Mouse (Mus musculus) forebrain, embryonic 12.5 days (tissue): ENCODE measurements around the gene Cox10. TPM values are rescaled to one million over a fixed set of nuclear protein-coding genes. Genes with fewer than 3 reads are reported as not detected.

ENCODE experiments used
- ATAC-seq: fragments of 200-750 bp; cut with Nextera tagmentation; 2 replicates; pipeline ENCODE4 v1.8.0; 2017; ENCODE audit warnings: moderate TSS enrichment; ENCODE audit not compliant: low FRiP score
- H3K27ac ChIP-seq: fragments of 300-500 bp; sonication (generic); 2 replicates; pipeline ENCODE4 v1.5.1; 2016; ENCODE audit warnings: mild to moderate bottlenecking
- H3K27me3 ChIP-seq: fragments of 300-500 bp; sonication (generic); 2 replicates; pipeline ENCODE4 v1.6.1; 2016; ENCODE audit warnings: mild to moderate bottlenecking
- H3K36me3 ChIP-seq: fragments of 300-500 bp; sonication (generic); replicated peaks from 2 replicates; pipeline ENCODE4 v1.6.1; 2016; ENCODE audit warnings: mild to moderate bottlenecking
- H3K4me1 ChIP-seq: fragments of 300-500 bp; sonication (generic); 2 replicates; pipeline ENCODE4 v1.6.1; 2016
- H3K4me2 ChIP-seq: fragments of 300-500 bp; sonication (generic); 2 replicates; pipeline ENCODE4 v1.6.1; 2016; ENCODE audit warnings: mild to moderate bottlenecking, moderate library complexity
- H3K4me3 ChIP-seq: fragments of 300-500 bp; sonication (generic); replicated peaks from 2 replicates; pipeline ENCODE4 v1.5.1; 2016; ENCODE audit warnings: mild to moderate bottlenecking
- H3K9ac ChIP-seq: fragments of 300-500 bp; sonication (generic); 2 replicates; pipeline ENCODE4 v1.6.1; 2016; ENCODE audit warnings: mild to moderate bottlenecking
- H3K9me3 ChIP-seq: fragments of 300-500 bp; sonication (generic); 2 replicates; pipeline ENCODE4 v1.6.1; 2016
- WGBS: fragments of 180-500 bp; shearing (Covaris S2); methylation state at CpG from one replicate; pipeline ENCODE4 v1.1.7; 2016; 5-methylcytosine and 5-hydroxymethylcytosine counted together
- polyA plus RNA-seq: library from polyadenylated mRNA; unstranded; fragments of >200 nt; fragmentation: Nextera tagmentation; extraction: Ambion mirVana; gene quantifications from 2 replicates; pipeline ENCODE4 v1.2.1, GENCODE M21; 2016

Cox10 gene
- polyA plus RNA-seq, 1 experiment from 2014 or later: 21.9 TPM

- no peak overlapping the region for H3K27ac ChIP-seq
- WGBS: 19% methylated on average over 7 of the region's 7 CpGs
- H3K36me3 ChIP-seq: no peaks in the 10 kb centered on the region
- no peak overlapping the region for H3K4me3 ChIP-seq
- no peaks in the 10 kb centered on the region for H3K9me3 ChIP-seq
- peaks cover 4% of the 10 kb centered on the region for H3K4me1 ChIP-seq
- ATAC-seq: no peak
- no peak overlapping the region for H3K9ac ChIP-seq
- H3K4me2 ChIP-seq: no peak overlapping the region
- peaks cover 35% of the 10 kb centered on the region for H3K27me3 ChIP-seq
Observed at GRCm38 (mm10) chr11:64041281-64041680, 38.0 kb downstream of the Cox10 start.

- H3K9ac ChIP-seq: no peak overlapping the region
- peaks cover 4% of the 10 kb centered on the region for H3K4me1 ChIP-seq
- no peak for ATAC-seq
- no peak overlapping the region for H3K4me3 ChIP-seq
- H3K27me3 ChIP-seq: peaks cover 23% of the 10 kb centered on the region
- no peaks in the 10 kb centered on the region for H3K9me3 ChIP-seq
- no peak overlapping the region for H3K4me2 ChIP-seq
- H3K27ac ChIP-seq: no peak overlapping the region
- no peaks in the 10 kb centered on the region for H3K36me3 ChIP-seq
- WGBS: 36% methylated on average over 1 of the region's 1 CpGs
Observed at GRCm38 (mm10) chr11:64039600-64039999, 39.7 kb downstream of the Cox10 start.

- Histone ChIP-seq H3K4me1 (peaks cover 4% of the 10 kb centered on the region), H3K4me2 (no peak overlapping the region), H3K9ac (no peak overlapping the region), H3K27ac (no peak overlapping the region), H3K4me3 (no peak overlapping the region), H3K27me3 (peaks cover 20% of the 10 kb centered on the region), H3K9me3 (no peaks in the 10 kb centered on the region), H3K36me3 (no peaks in the 10 kb centered on the region)
- no peak for ATAC-seq
- WGBS: 76% methylated on average over 15 of the region's 15 CpGs
Observed at GRCm38 (mm10) chr11:64037471-64038125, 41.7 kb downstream of the Cox10 start.

- no peak overlapping the region for H3K4me3 ChIP-seq
- H3K27ac ChIP-seq: no peak overlapping the region
- H3K9me3 ChIP-seq: no peaks in the 10 kb centered on the region
- no peak for ATAC-seq
- H3K9ac ChIP-seq: no peak overlapping the region
- 88% methylated on average over 7 of the region's 7 CpGs for WGBS
- H3K36me3 ChIP-seq: no peaks in the 10 kb centered on the region
- no peak overlapping the region for H3K4me2 ChIP-seq
- H3K4me1 ChIP-seq: peaks cover under 1% of the 10 kb centered on the region
- peaks cover 20% of the 10 kb centered on the region for H3K27me3 ChIP-seq
Observed at GRCm38 (mm10) chr11:64036306-64036705, 43.0 kb downstream of the Cox10 start.

- ATAC-seq: no peak
- Histone ChIP-seq H3K4me3 (no peak overlapping the region), H3K4me2 (no peak overlapping the region), H3K4me1 (no peaks in the 10 kb centered on the region; the same call in 1 of the 2 replicates), H3K9me3 (no peaks in the 10 kb centered on the region), H3K36me3 (no peaks in the 10 kb centered on the region), H3K9ac (no peak overlapping the region), H3K27me3 (peaks cover 20% of the 10 kb centered on the region), H3K27ac (no peak overlapping the region)
- WGBS: 95% methylated on average over 4 of the region's 4 CpGs
Observed at GRCm38 (mm10) chr11:64035709-64036108, 43.6 kb downstream of the Cox10 start.

- Histone ChIP-seq H3K9ac (no peak overlapping the region), H3K4me1 (no peaks in the 10 kb centered on the region; the same call in 1 of the 2 replicates), H3K27ac (no peak overlapping the region), H3K4me2 (no peak overlapping the region), H3K27me3 (peaks cover 20% of the 10 kb centered on the region), H3K4me3 (no peak overlapping the region), H3K36me3 (no peaks in the 10 kb centered on the region), H3K9me3 (no peaks in the 10 kb centered on the region)
- no peak for ATAC-seq
- WGBS: 84% methylated on average over 5 of the region's 5 CpGs
Observed at GRCm38 (mm10) chr11:64034686-64035085, 44.6 kb downstream of the Cox10 start.

- Histone ChIP-seq H3K9ac (no peak overlapping the region), H3K27ac (no peak overlapping the region), H3K4me1 (peaks cover 22% of the 10 kb centered on the region), H3K36me3 (no peaks in the 10 kb centered on the region), H3K4me2 (no peak overlapping the region), H3K27me3 (no peaks in the 10 kb centered on the region), H3K4me3 (no peak overlapping the region), H3K9me3 (no peaks in the 10 kb centered on the region)
- 85% methylated on average over 8 of the region's 8 CpGs for WGBS
- ATAC-seq: no peak
Observed at GRCm38 (mm10) chr11:64027423-64027822, 51.8 kb downstream of the Cox10 start.

GRCm38 (mm10) chr11:64025843-64026242 is 53.4 kb downstream of the Cox10 start:
- Histone ChIP-seq H3K36me3 (no peaks in the 10 kb centered on the region), H3K27ac (no peak overlapping the region), H3K27me3 (no peaks in the 10 kb centered on the region), H3K9me3 (no peaks in the 10 kb centered on the region), H3K4me2 (no peak overlapping the region), H3K4me1 (peaks cover 28% of the 10 kb centered on the region), H3K4me3 (no peak overlapping the region), H3K9ac (no peak overlapping the region)
- whole genome bisulfite sequencing: 80% methylated on average over 4 of the region's 4 CpGs
- ATAC-seq: no peak

- H3K9ac ChIP-seq: no peak overlapping the region
- no peaks in the 10 kb centered on the region for H3K27me3 ChIP-seq
- H3K4me3 ChIP-seq: no peak overlapping the region
- peaks cover 28% of the 10 kb centered on the region for H3K4me1 ChIP-seq
- 71% methylated on average over 7 of the region's 7 CpGs for WGBS
- H3K9me3 ChIP-seq: no peaks in the 10 kb centered on the region
- H3K4me2 ChIP-seq: no peak overlapping the region
- no peak for ATAC-seq
- no peak overlapping the region for H3K27ac ChIP-seq
- no peaks in the 10 kb centered on the region for H3K36me3 ChIP-seq
Observed at GRCm38 (mm10) chr11:64024575-64024974, 54.7 kb downstream of the Cox10 start.

- Histone ChIP-seq H3K4me2 (no peak overlapping the region), H3K4me3 (no peak overlapping the region), H3K27me3 (no peaks in the 10 kb centered on the region), H3K36me3 (no peaks in the 10 kb centered on the region), H3K9me3 (no peaks in the 10 kb centered on the region), H3K4me1 (peaks cover 30% of the 10 kb centered on the region), H3K9ac (no peak overlapping the region), H3K27ac (no peak overlapping the region; the same call in 1 of the 2 replicates)
- ATAC-seq: no peak
- 55% methylated on average over 15 of the region's 15 CpGs for WGBS
Observed at GRCm38 (mm10) chr11:64023380-64023981, 55.8 kb downstream of the Cox10 start.

- Histone ChIP-seq H3K9me3 (no peaks in the 10 kb centered on the region), H3K4me3 (no peak overlapping the region), H3K9ac (no peak overlapping the region), H3K36me3 (no peaks in the 10 kb centered on the region), H3K27me3 (no peaks in the 10 kb centered on the region), H3K4me2 (no peak overlapping the region), H3K4me1 (peaks cover 35% of the 10 kb centered on the region), H3K27ac (no peak overlapping the region)
- WGBS: 34% methylated on average over 9 of the region's 9 CpGs
- ATAC-seq: 0 out of 2 replicates have a peak, but pooled peaks have one; percentile 41
Observed at GRCm38 (mm10) chr11:64022403-64023047, 56.7 kb downstream of the Cox10 start.

- Histone ChIP-seq H3K4me3 (no peak overlapping the region), H3K27ac (no peak overlapping the region), H3K4me1 (peaks cover 48% of the 10 kb centered on the region), H3K9ac (no peak overlapping the region), H3K36me3 (no peaks in the 10 kb centered on the region), H3K9me3 (no peaks in the 10 kb centered on the region), H3K4me2 (no peak overlapping the region), H3K27me3 (no peaks in the 10 kb centered on the region)
- ATAC-seq: no peak
- WGBS: 92% methylated on average over 8 of the region's 8 CpGs
Observed at GRCm38 (mm10) chr11:64019235-64019634, 60.0 kb downstream of the Cox10 start.
